Mouse (Mus musculus) bone marrow, adult 2 months (tissue): ENCODE results near the gene Cspg5. TPM values are rescaled to one million over a fixed set of nuclear protein-coding genes. Genes with fewer than 3 reads are reported as not detected.

Experiments
- H3K27ac ChIP-seq: fragments of 200-500 bp; 2 replicates; pipeline ENCODE4 v1.5.1; 2012; ENCODE audit warnings: low read depth, mild to moderate bottlenecking, control low read depth, inconsistent platforms, low read length; ENCODE audit not compliant: control insufficient read depth, poor library complexity, insufficient read depth
- H3K4me1 ChIP-seq: fragments of 200-500 bp; 2 replicates; pipeline ENCODE4 v1.6.1; 2011; ENCODE audit warnings: low read length; ENCODE audit not compliant: control insufficient read depth, insufficient read depth
- H3K4me3 ChIP-seq: fragments of 200-500 bp; replicated peaks from 2 replicates; pipeline ENCODE3; 2011; ENCODE audit warnings: mild to moderate bottlenecking, low read depth, low read length, control low read depth; ENCODE audit not compliant: control insufficient read depth
- CTCF ChIP-seq: fragments of 200-500 bp; IDR thresholded peaks from 2 replicates; pipeline ENCODE4 v1.5.1; 2011; ENCODE audit warnings: low read length, control low read depth; ENCODE audit not compliant: control insufficient read depth, insufficient read depth
- POLR2A ChIP-seq: fragments of 200-500 bp; IDR thresholded peaks from 2 replicates; pipeline ENCODE4 v1.6.1; 2011; ENCODE audit warnings: low read depth, mild to moderate bottlenecking, control low read depth, low read length, borderline replicate concordance; ENCODE audit not compliant: control insufficient read depth
- WGBS: fragments of 180-500 bp; shearing (Covaris S2); methylation state at CpG from one replicate; pipeline ENCODE4 v1.1.7; 2018; 5-methylcytosine and 5-hydroxymethylcytosine counted together
- polyA plus RNA-seq: library from polyadenylated mRNA; stranded (reverse); fragments of >200 nt; gene quantifications from 2 replicates; pipeline ENCODE4 v1.2.4, GENCODE M21; 2011; ENCODE audit warnings: low replicate concordance; ENCODE audit not compliant: missing spikeins, insufficient read depth, insufficient read length

The Cspg5 gene
- polyA plus RNA-seq, 1 experiment = 2.5 TPM

DNA sequence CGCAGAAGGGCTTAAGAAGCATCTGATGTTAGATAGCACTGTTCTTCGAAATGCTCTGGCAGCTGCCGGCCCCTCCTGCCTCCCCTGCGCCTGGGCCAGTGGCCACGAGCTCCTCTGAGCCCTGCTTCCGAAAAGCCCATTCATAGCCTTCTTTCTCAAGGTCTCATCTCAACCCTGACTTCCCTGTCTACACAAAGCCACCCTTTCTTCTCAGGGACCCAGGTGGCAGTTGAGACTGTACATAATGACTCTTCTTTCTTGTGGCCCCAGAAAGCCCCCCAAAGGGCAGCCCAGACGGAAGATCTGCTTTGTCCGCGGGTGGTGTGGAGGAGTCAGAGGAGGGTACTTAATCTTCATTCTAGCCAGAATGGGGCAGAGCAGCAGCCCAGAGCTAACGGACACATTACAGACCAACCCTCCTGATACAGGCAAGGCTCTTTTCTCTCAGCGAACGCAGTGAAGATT is 49.7 kb downstream of the Cspg5 start:
- no peaks in the 10 kb centered on the region for H3K4me1 ChIP-seq
- H3K27ac ChIP-seq = no peak overlapping the region
- H3K4me3 ChIP-seq = no peak overlapping the region
- TF ChIP-seq POLR2A (no peak), CTCF (no peak)
- 84% methylated on average over 12 of the region's 12 CpGs for WGBS

GRCm38 (mm10) chr9:110293873-110294415 is 50.4 kb downstream of the Cspg5 start:
- 89% methylated on average over 13 of the region's 13 CpGs for WGBS
- TF ChIP-seq CTCF = no peak
- no peak for TF ChIP-seq POLR2A
- Histone ChIP-seq H3K4me1 (no peaks in the 10 kb centered on the region), H3K27ac (no peak overlapping the region), H3K4me3 (no peak overlapping the region)

GRCm38 (mm10) chr9:110294786-110295185 is 51.2 kb downstream of the Cspg5 start:
- TF ChIP-seq POLR2A = no peak
- TF ChIP-seq CTCF = no peak
- no peaks in the 10 kb centered on the region for H3K4me1 ChIP-seq
- 45% methylated on average over 3 of the region's 3 CpGs for WGBS

DNA sequence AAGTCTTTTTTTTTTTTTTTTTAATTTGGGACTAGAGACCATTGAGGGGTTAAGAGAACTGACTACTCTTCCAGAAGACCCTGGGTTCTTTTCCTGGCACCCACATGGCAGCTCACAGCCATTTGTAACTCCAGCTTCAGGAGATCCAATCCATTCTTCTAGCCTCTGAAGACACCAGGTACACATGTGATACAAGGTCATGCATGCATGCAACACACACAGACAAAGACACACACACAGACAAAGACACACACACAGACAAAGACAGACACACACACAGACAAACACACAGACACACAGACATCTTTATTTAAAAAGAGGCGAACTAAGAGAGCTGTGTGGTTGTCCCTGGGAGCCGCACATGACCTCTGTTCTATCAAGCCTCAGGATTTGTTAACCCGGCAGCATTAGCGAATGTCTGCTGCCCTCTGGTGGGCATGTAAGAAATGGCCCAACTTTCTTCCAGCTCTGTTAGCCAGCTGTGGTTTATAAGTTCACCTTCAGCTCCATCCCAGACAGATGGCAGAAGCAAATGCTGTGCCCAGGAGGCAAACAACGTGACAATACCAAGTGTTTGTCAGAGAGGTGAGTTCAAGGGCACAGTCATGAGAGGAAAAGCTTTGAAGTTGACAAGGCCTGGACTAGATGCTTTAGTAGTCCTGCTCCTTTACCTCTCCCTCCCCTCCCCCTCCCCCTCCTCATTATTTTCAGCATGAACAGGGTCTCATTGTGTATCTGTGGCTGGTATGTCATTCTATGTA is 53.5 kb downstream of the Cspg5 start:
- 3% methylated on average over 5 of the region's 5 CpGs for WGBS
- TF ChIP-seq POLR2A (no peak), CTCF (peak; percentile 79)
- H3K4me1 ChIP-seq = no peaks in the 10 kb centered on the region
- H3K4me3 ChIP-seq = no peak overlapping the region
- no peak overlapping the region for H3K27ac ChIP-seq

More at GRCm38 (mm10) chr9:110294786-110295185, 51.2 kb downstream of the Cspg5 start:
- Histone ChIP-seq H3K27ac (no peak overlapping the region), H3K4me3 (no peak overlapping the region)

- peak; percentile 29; the same call in 1 of the 2 replicates for TF ChIP-seq CTCF
- TF ChIP-seq POLR2A = no peak
- Histone ChIP-seq H3K4me1 (no peaks in the 10 kb centered on the region), H3K27ac (peak overlapping the region; percentile 60; the same call in 1 of the 2 replicates), H3K4me3 (peak overlapping the region; percentile 89)
- 3% methylated on average over 4 of the region's 4 CpGs for WGBS
These were observed 60.9 kb downstream of the Cspg5 start for GRCm38 (mm10) chr9:110304516-110304915.

DNA sequence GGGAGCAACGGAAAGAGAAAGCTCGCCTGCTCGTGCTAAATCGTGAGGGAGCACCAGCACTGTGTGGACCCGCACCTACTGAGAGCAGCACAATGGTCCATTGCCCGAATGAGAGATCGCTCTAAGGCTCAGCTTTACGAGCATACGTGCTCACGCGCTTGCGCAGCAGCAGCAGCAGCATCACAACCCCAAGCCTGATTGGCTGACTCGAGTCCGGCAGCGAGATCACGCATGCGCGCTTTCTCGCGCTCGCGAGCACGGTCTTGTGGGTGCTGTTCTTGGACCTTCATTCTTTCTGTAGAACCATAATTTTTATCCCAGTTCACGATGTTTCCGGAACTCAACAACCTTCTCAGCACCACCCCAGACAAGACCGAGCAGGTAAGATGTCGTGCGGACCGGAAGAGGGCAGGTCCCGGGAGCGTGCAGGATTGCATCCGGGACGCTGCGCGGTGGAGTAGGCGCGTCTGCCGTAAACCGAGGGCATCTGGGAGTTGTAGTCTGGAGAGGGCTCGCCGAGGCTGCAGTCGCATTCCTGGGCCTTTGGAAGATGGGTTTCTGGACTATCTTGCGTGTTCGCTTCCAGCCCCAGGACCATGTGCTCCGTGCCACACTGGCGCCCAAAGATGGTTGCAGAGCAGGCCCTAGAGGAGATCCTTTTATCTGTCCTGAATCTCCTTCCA is 61.5 kb downstream of the Cspg5 start, which contains the start of gene Elp6:
Elp6 (plus strand) TSS at position 205 of the 683 bp plus-strand sequence.
- Histone ChIP-seq H3K4me1 (no peaks in the 10 kb centered on the region), H3K27ac (peak within 1 kb of the TSS; percentile 60), H3K4me3 (peak within 1 kb of the TSS; percentile 89)
- WGBS = under 1% methylated on average over 46 of the region's 46 CpGs
- peak; percentile 87 for TF ChIP-seq POLR2A
- TF ChIP-seq CTCF = 0 out of 2 replicates have a peak, but pooled peaks have one; percentile 0

- Histone ChIP-seq H3K4me1 (no peaks in the 10 kb centered on the region), H3K27ac (no peak overlapping the region), H3K4me3 (no peak overlapping the region)
- 70% methylated on average over 5 of the region's 5 CpGs for WGBS
- TF ChIP-seq POLR2A (no peak), CTCF (no peak)
These were observed 62.8 kb downstream of the Cspg5 start for GRCm38 (mm10) chr9:110306371-110306770.

Other genes with a start within 250 kb of the Cspg5 start
- 25.1 and 41.4 TPM in 2 replicates for gene Smarcc1, start 126.1 kb upstream of the Cspg5 start, polyA plus RNA-seq
- 65.7 and 70.2 TPM in 2 replicates for gene Dhx30, start 126.0 kb upstream of the Cspg5 start, polyA plus RNA-seq
- gene Elp6, start 61.4 kb downstream of the Cspg5 start, polyA plus RNA-seq = 5.0 and 6.6 TPM in 2 replicates
- gene Scap, start 89.5 kb downstream of the Cspg5 start, polyA plus RNA-seq = 8.3 and 10.7 TPM in 2 replicates
- gene Ptpn23, start 164.4 kb downstream of the Cspg5 start, polyA plus RNA-seq = 7.6 and 20.4 TPM in 2 replicates
- gene Ngp, start 176.0 kb downstream of the Cspg5 start, polyA plus RNA-seq = 1,341 and 3,924 TPM in 2 replicates
- gene Klhl18, start 232.9 kb downstream of the Cspg5 start, polyA plus RNA-seq = 6.2 and 18.4 TPM in 2 replicates
- gene Kif9, start 233.2 kb downstream of the Cspg5 start, polyA plus RNA-seq = not detected in 2 replicates